Mouse (Mus musculus) bone marrow macrophage, adult 2 months (primary cell): Measurements from ENCODE around the gene Grin2a.

Source experiments
- CTCF ChIP-seq: IDR thresholded peaks from 2 replicates; pipeline ENCODE4 v1.5.1; 2012; ENCODE audit warnings: low read depth, mild to moderate bottlenecking, low read length, moderate library complexity
- POLR2A ChIP-seq: IDR thresholded peaks from 2 replicates; pipeline ENCODE4 v1.6.1; 2012; ENCODE audit warnings: mild to moderate bottlenecking, low read depth, low read length, borderline replicate concordance

GRCm38 (mm10) chr16:9834236-9834635 is 161.1 kb downstream of the Grin2a start:
- TF ChIP-seq CTCF (no peak), POLR2A (no peak)
